Mouse (Mus musculus) neutrophil, adult 59 days (primary cell): ENCODE results near the gene Gm21987. TPM values are rescaled to one million over a fixed set of nuclear protein-coding genes. Genes with fewer than 3 reads are reported as not detected.

Experiments
- total RNA-seq, 2 experiments: library from RNA; stranded (reverse); gene quantifications; 1 replicate in 1 of 2; 2 replicates in 1 of 2; pipeline ENCODE4 v1.2.4; 2023

The Gm21987 gene
- total RNA-seq: not detected

GRCm38 (mm10) chr16:38346529-38347325 lies at the start of gene Gm21987, which contains the start of gene Cox17:
Gene Gm21987, plus strand, starts transcription at chr16:38347040.
Gene Cox17, plus strand, starts transcription at chr16:38346991.

GRCm38 (mm10) chr16:38341396-38342324 lies 5.2 kb upstream of the Gm21987 start, which contains the start of gene Maats1:
Gene Maats1, minus strand, starts transcription at chr16:38342143.

GRCm38 (mm10) chr16:38361933-38362332 lies 15.1 kb downstream of the Gm21987 start, which contains the start of gene Popdc2:
Gene Popdc2, plus strand, starts transcription at chr16:38362209.

Other genes with a start within 250 kb of the Gm21987 start
- not detected for gene Nr1i2, start 52.2 kb upstream of the Gm21987 start, total RNA-seq
- under 1 TPM in 1 of 2 experiments, not detected in 1; 0.27 TPM for gene Maats1, start 4.9 kb upstream of the Gm21987 start, total RNA-seq
- gene Cox17, start within 50 bp of the Gm21987 start, total RNA-seq: 10 to 100 TPM; 77.5 to 79.5 TPM
- 1 to 10 TPM in 1 of 2 experiments, under 1 TPM in 1; 0.22 to 1.1 TPM for gene Popdc2, start 15.2 kb downstream of the Gm21987 start, total RNA-seq
- not detected for gene Pla1a, start 86.1 kb downstream of the Gm21987 start, total RNA-seq
- gene Adprh, start 105.7 kb downstream of the Gm21987 start, total RNA-seq: 10 to 100 TPM; 40.9 to 43.8 TPM
- 10 to 100 TPM; 26.6 to 28.0 TPM for gene Cd80, start 108.5 kb downstream of the Gm21987 start, total RNA-seq
- gene Timmdc1, start 175.6 kb downstream of the Gm21987 start, total RNA-seq: 10 to 100 TPM in 1 of 2 experiments, 1 to 10 TPM in 1; 9.3 to 11.1 TPM
- gene Poglut1, start 203.2 kb downstream of the Gm21987 start, total RNA-seq: 1 to 10 TPM; 8.3 to 8.9 TPM
- 10 to 100 TPM; 38.1 to 46.8 TPM for gene Tmem39a, start 211.7 kb downstream of the Gm21987 start, total RNA-seq